Mouse (Mus musculus) brain, embryonic 18.5 days (tissue): ENCODE results near the gene Mpdz.

Source experiments
- DNase-seq: peaks from one replicate; pipeline ENCODE4 v3.0.0-alpha.2; 2012; ENCODE audit warnings: low read depth, low spot score

The Mpdz gene

GRCm38 (mm10) chr4:81442078-81442981, at the start of gene Mpdz:
Gene Mpdz, minus strand, starts transcription at chr4:81442815.
- DNase-seq: no peak

GRCm38 (mm10) chr4:81490556-81490955, 47.9 kb upstream of the Mpdz start:
- DNase-seq: no peak

DNA sequence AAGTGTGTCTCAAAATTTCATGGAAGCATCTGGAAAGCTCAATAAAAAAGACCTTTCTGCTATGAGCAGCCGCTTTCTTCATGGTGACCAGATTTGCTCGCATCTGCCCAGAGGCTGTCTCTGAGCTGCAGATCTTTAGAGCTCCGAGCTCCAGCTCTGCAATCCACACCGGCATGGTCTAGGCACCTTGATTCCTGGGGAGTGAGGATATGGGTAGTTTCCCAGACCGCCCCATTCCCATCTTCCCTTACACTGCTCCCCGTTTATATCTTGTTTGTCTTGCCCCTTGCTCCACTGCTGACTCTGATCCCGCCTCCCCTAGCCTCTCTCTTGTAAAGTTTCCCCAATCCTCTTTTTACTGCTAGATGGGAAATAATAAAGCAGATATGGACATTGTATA, 42.0 kb upstream of the Mpdz start:
- DNase-seq: no peak

- DNase-seq: no peak
Observed at GRCm38 (mm10) chr4:81483887-81484602, 41.4 kb upstream of the Mpdz start.

GRCm38 (mm10) chr4:81483159-81483558, 40.5 kb upstream of the Mpdz start:
- no peak for DNase-seq

DNA sequence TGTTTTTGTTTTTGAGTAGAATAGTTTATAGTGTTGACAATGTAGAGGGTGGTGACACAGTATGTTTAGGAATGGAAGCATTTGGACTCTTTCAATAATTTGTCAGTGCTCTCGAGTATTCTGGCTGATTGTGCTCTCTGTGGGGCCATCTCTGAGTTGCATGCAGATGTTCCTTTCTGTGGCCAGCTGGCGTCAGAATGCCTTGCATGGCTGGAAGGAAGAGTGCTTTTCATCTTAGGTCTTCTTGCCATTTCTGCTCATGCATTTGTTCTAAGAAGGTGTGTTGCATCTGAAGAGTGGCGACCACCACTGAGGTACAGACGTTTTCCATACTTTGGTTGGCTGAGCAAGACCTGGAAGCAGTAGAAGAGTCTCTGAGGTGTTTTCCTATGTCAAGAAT, 24.2 kb upstream of the Mpdz start:
- no peak for DNase-seq

DNA sequence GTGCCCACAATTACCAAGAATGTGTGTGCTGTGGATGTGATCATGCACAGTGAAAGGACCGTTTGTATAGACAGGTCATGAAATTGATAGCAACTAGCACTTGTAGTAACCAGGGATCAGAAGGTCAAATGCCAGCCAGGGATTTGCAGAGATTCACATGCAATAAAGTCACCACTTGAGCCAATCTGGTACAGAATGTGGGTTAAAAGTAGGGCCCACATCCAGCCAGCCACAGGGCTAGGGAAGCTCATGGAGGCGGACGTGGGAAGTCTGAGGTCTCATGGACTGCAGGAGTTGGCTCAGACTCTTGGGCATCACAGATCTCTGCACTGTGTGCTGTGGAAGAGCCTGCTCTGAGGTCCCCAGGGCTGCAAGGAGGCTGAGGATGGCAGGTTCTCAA, 22.6 kb upstream of the Mpdz start:
- no peak for DNase-seq

GRCm38 (mm10) chr4:81462253-81462652, 19.6 kb upstream of the Mpdz start:
- no peak for DNase-seq

DNA sequence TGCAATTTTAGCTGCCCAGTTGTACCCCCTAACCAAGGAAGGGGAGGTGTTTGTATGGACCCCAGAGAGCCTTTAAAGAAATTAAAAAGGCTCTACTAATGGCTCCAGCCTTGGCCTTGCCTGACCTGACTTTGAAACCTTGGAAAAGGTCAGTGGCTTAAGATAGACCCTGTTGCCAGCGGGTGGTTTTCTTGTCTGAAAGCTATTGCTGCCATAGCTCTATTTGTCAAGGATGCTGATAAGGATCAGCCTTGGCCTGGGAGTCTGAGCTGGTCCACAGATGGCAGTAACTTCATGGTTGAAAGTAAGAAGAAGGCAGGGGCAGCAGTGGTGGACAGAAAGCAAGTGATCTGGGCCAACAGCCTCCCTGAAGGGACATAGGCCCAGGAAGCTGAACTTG, 16.3 kb upstream of the Mpdz start:
- no peak for DNase-seq

- DNase-seq: no peak
Observed at GRCm38 (mm10) chr4:81453806-81454205, 11.2 kb upstream of the Mpdz start.

GRCm38 (mm10) chr4:81452183-81452582, 9.6 kb upstream of the Mpdz start:
- DNase-seq: no peak

GRCm38 (mm10) chr4:81449413-81449812, 6.8 kb upstream of the Mpdz start:
- DNase-seq: no peak

- no peak for DNase-seq
Observed at GRCm38 (mm10) chr4:81443566-81443965, 951 bp upstream of the Mpdz start.

DNA sequence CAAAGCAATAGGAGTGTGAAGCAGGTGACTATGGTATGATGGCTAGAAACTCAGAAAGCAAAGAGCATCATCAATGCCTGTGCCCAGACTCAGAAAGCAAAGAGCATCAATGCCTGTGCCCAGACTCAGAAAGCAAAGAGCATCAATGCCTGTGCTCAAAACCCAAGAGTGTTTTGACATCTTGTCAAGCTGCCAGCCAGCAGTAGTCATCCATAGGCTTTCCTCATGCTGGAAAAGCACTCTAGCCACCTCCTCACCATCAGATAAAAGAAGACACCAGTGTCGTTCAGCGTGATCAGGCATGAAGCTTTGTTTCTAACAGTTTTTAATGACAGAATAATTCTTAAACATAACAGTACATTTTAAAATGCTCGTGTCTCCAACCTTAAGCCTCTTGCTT, 8.7 kb downstream of the Mpdz start:
- no peak for DNase-seq

DNA sequence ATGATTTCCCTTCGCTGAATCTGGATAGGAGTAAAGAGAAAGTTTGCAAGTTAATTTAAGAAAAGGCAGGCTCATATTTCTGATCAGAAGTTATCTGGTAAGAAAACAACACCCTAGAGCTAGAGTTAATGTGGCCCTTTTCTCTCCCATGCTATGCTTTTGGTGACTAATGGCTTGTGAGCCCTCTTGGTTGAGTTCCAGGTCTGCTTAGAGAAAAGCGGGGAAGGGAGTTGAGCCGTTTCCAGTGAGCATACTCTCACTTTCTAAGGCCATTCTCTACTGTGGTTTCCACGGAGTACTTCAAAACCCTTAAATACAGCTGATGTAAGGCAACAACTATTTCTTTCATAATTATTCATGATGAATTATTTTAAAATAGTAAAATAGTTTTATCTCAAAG, 11.8 kb downstream of the Mpdz start:
- no peak for DNase-seq

DNA sequence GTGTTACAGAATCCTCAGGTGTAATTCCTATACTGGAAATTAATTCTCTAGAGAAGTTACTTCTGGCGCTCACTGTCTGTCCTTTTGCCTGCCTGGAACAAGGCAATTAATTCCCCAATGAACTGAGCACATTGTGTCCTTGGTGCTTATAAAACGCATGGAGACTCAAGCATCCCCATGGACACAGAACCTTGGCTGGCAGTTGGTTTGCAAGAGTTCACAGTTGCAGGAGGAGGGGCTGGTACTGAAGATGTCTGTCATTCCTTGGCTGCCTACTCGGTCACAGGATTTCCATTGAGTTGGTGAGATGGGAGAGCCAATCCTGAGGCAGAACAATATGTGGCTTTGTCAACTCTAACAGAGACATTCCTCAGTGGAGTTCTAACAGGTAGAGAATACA, 12.5 kb downstream of the Mpdz start:
- no peak for DNase-seq

- no peak for DNase-seq
Observed at GRCm38 (mm10) chr4:81429670-81430069, 12.9 kb downstream of the Mpdz start.

GRCm38 (mm10) chr4:81423556-81423955, 19.1 kb downstream of the Mpdz start:
- no peak for DNase-seq

DNA sequence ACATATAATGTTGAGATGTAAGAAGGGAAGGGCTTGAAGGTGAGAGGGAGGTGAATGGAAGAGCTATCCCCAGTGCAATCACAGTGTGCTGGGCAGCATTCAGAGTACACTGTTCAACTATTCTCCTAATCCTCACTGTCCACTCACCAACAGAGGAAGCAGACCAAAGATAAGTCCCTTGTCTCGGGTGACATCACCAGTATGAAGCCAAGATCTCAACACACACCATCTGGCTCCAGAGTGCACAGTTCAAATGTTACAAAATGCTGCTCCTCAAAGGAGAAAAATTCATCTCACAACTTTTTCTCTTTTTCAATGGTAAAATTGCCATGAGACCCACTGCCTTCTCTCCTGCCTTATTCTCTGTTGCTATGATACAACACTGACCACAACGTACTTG, 21.0 kb downstream of the Mpdz start:
- no peak for DNase-seq

DNA sequence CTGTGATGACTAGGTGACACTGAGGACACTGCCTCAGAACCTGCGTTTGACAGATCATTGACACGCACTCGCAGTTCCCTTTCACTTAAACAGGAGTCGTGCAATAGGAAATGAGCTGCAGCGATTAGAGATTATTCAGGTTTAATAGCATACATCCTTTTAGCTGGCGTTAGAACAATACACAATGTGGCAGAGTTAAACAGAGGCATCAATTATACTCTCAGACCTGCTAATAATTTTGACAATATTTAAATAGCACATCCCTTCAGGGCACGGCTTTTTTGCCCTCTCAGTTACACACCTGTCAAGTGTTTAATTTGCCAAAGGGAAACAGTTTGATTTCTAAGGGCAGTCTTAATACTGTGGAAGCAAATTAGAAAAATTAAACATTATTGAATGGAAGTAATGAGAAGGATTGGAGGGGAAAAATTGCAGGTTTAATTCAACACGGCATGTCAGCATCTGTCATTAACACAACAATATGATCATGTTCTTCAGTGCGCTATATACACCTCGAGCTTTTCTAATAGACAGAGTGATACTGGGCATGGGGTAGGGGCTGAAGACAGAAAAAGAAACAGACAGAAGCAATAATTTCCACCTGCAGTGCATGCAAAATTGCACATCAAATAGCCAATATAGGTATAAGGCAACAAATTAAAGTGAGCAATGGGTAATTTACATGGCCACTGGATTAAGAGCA, 27.1 kb downstream of the Mpdz start:
- no peak for DNase-seq

- no peak for DNase-seq
Observed at GRCm38 (mm10) chr4:81414684-81415323, 27.8 kb downstream of the Mpdz start.

GRCm38 (mm10) chr4:81396883-81397282, 45.7 kb downstream of the Mpdz start:
- no peak for DNase-seq
